Mouse (Mus musculus): ENCODE measurements around the gene Polr3b.

Gene Polr3b

GRCm38 (mm10) chr10:84702115-84702514 is 80.0 kb downstream of the Polr3b start:
- H3K4me1 ChIP-seq (replicated peaks; ENCODE audit: low read depth, low read length), result peaks cover 39% of the 10 kb centered on the region
- no peaks in the 10 kb centered on the region; the same call in 1 of the 2 replicates for H3K27me3 ChIP-seq (ENCODE audit: insufficient read depth, low read length)
- H3K9me3 ChIP-seq (ENCODE audit: low read length), result no peaks in the 10 kb centered on the region
- no peak overlapping the region for H3K4me3 ChIP-seq (replicated peaks; ENCODE audit: low read length)
- TF ChIP-seq POU5F1 (IDR thresholded peaks at IDR 0.05; ENCODE audit: borderline replicate concordance, low read length) (no peak), NANOG (IDR thresholded peaks at IDR 0.05; ENCODE audit: borderline replicate concordance, low read length) (no peak), CTCF (conservative IDR thresholded peaks at IDR 0.05; ENCODE audit: low read length) (no peak)
- H3K36me3 ChIP-seq (ENCODE audit: insufficient read depth, low read length), result peaks cover 86% of the 10 kb centered on the region

GRCm38 (mm10) chr10:84704594-84704993 is 82.5 kb downstream of the Polr3b start:
- Histone ChIP-seq H3K36me3 (ENCODE audit: insufficient read depth, low read length) (peaks cover 70% of the 10 kb centered on the region), H3K4me1 (replicated peaks; ENCODE audit: low read depth, low read length) (peaks cover 61% of the 10 kb centered on the region), H3K4me3 (replicated peaks; ENCODE audit: low read length) (no peak overlapping the region), H3K27me3 (ENCODE audit: insufficient read depth, low read length) (peaks cover 4% of the 10 kb centered on the region; the same call in 1 of the 2 replicates), H3K9me3 (ENCODE audit: low read length) (no peaks in the 10 kb centered on the region)
- TF ChIP-seq CTCF (conservative IDR thresholded peaks at IDR 0.05; ENCODE audit: low read length), result no peak
- no peak for TF ChIP-seq POU5F1 (IDR thresholded peaks at IDR 0.05; ENCODE audit: borderline replicate concordance, low read length)
- TF ChIP-seq NANOG (IDR thresholded peaks at IDR 0.05; ENCODE audit: borderline replicate concordance, low read length), result no peak

GRCm38 (mm10) chr10:84705234-84705633 is 83.1 kb downstream of the Polr3b start:
- TF ChIP-seq POU5F1 (IDR thresholded peaks at IDR 0.05; ENCODE audit: borderline replicate concordance, low read length) (no peak), NANOG (IDR thresholded peaks at IDR 0.05; ENCODE audit: borderline replicate concordance, low read length) (no peak), CTCF (conservative IDR thresholded peaks at IDR 0.05; ENCODE audit: low read length) (no peak)
- H3K4me1 ChIP-seq (replicated peaks; ENCODE audit: low read depth, low read length), result peaks cover 66% of the 10 kb centered on the region
- H3K4me3 ChIP-seq (replicated peaks; ENCODE audit: low read length), result no peak overlapping the region
- H3K36me3 ChIP-seq (ENCODE audit: insufficient read depth, low read length), result peaks cover 70% of the 10 kb centered on the region
- H3K9me3 ChIP-seq (ENCODE audit: low read length), result no peaks in the 10 kb centered on the region
- H3K27me3 ChIP-seq (ENCODE audit: insufficient read depth, low read length), result peaks cover 7% of the 10 kb centered on the region

- Histone ChIP-seq H3K9me3 (ENCODE audit: low read length) (no peaks in the 10 kb centered on the region), H3K36me3 (ENCODE audit: insufficient read depth, low read length) (peaks cover 64% of the 10 kb centered on the region), H3K4me1 (replicated peaks; ENCODE audit: low read depth, low read length) (peaks cover 67% of the 10 kb centered on the region), H3K27me3 (ENCODE audit: insufficient read depth, low read length) (peaks cover 7% of the 10 kb centered on the region), H3K4me3 (replicated peaks; ENCODE audit: low read length) (no peak overlapping the region)
- TF ChIP-seq NANOG (IDR thresholded peaks at IDR 0.05; ENCODE audit: borderline replicate concordance, low read length) (no peak), CTCF (conservative IDR thresholded peaks at IDR 0.05; ENCODE audit: low read length) (no peak), POU5F1 (IDR thresholded peaks at IDR 0.05; ENCODE audit: borderline replicate concordance, low read length) (no peak)
These were observed 84.5 kb downstream of the Polr3b start for GRCm38 (mm10) chr10:84706543-84706942.

- no peak overlapping the region for H3K4me3 ChIP-seq (replicated peaks; ENCODE audit: low read length)
- peaks cover 74% of the 10 kb centered on the region for H3K4me1 ChIP-seq (replicated peaks; ENCODE audit: low read depth, low read length)
- H3K36me3 ChIP-seq (ENCODE audit: insufficient read depth, low read length), result peaks cover 60% of the 10 kb centered on the region
- no peaks in the 10 kb centered on the region for H3K9me3 ChIP-seq (ENCODE audit: low read length)
- H3K27me3 ChIP-seq (ENCODE audit: insufficient read depth, low read length), result peaks cover 7% of the 10 kb centered on the region
- TF ChIP-seq POU5F1 (IDR thresholded peaks at IDR 0.05; ENCODE audit: borderline replicate concordance, low read length) (no peak), NANOG (IDR thresholded peaks at IDR 0.05; ENCODE audit: borderline replicate concordance, low read length) (no peak), CTCF (conservative IDR thresholded peaks at IDR 0.05; ENCODE audit: low read length) (no peak)
These were observed 85.1 kb downstream of the Polr3b start for GRCm38 (mm10) chr10:84707226-84707625.

- Histone ChIP-seq H3K27me3 (ENCODE audit: insufficient read depth, low read length) (peaks cover 7% of the 10 kb centered on the region), H3K36me3 (ENCODE audit: insufficient read depth, low read length) (peaks cover 64% of the 10 kb centered on the region), H3K4me1 (replicated peaks; ENCODE audit: low read depth, low read length) (peaks cover 81% of the 10 kb centered on the region), H3K9me3 (ENCODE audit: low read length) (no peaks in the 10 kb centered on the region), H3K4me3 (replicated peaks; ENCODE audit: low read length) (no peak overlapping the region)
- TF ChIP-seq POU5F1 (IDR thresholded peaks at IDR 0.05; ENCODE audit: borderline replicate concordance, low read length) (peak; percentile 38; the same call in 1 of the 2 replicates), CTCF (conservative IDR thresholded peaks at IDR 0.05; ENCODE audit: low read length) (no peak), NANOG (IDR thresholded peaks at IDR 0.05; ENCODE audit: borderline replicate concordance, low read length) (peak; percentile 99)
These were observed 85.8 kb downstream of the Polr3b start for GRCm38 (mm10) chr10:84707752-84708530.

- TF ChIP-seq POU5F1 (IDR thresholded peaks at IDR 0.05; ENCODE audit: borderline replicate concordance, low read length), result no peak
- TF ChIP-seq NANOG (IDR thresholded peaks at IDR 0.05; ENCODE audit: borderline replicate concordance, low read length), result no peak
- no peak for TF ChIP-seq CTCF (conservative IDR thresholded peaks at IDR 0.05; ENCODE audit: low read length)
- no peak overlapping the region for H3K4me3 ChIP-seq (replicated peaks; ENCODE audit: low read length)
- peaks cover 7% of the 10 kb centered on the region for H3K27me3 ChIP-seq (ENCODE audit: insufficient read depth, low read length)
- H3K4me1 ChIP-seq (replicated peaks; ENCODE audit: low read depth, low read length), result peaks cover 94% of the 10 kb centered on the region
- H3K36me3 ChIP-seq (ENCODE audit: insufficient read depth, low read length), result peaks cover 68% of the 10 kb centered on the region
- no peaks in the 10 kb centered on the region for H3K9me3 ChIP-seq (ENCODE audit: low read length)
These were observed 88.1 kb downstream of the Polr3b start for GRCm38 (mm10) chr10:84710192-84710591.

GRCm38 (mm10) chr10:84710827-84711226 is 88.7 kb downstream of the Polr3b start:
- H3K27me3 ChIP-seq (ENCODE audit: insufficient read depth, low read length), result peaks cover 7% of the 10 kb centered on the region
- H3K4me3 ChIP-seq (replicated peaks; ENCODE audit: low read length), result no peak overlapping the region
- no peaks in the 10 kb centered on the region for H3K9me3 ChIP-seq (ENCODE audit: low read length)
- peaks cover 88% of the 10 kb centered on the region for H3K4me1 ChIP-seq (replicated peaks; ENCODE audit: low read depth, low read length)
- peaks cover 68% of the 10 kb centered on the region for H3K36me3 ChIP-seq (ENCODE audit: insufficient read depth, low read length)
- no peak for TF ChIP-seq NANOG (IDR thresholded peaks at IDR 0.05; ENCODE audit: borderline replicate concordance, low read length)
- no peak for TF ChIP-seq POU5F1 (IDR thresholded peaks at IDR 0.05; ENCODE audit: borderline replicate concordance, low read length)
- TF ChIP-seq CTCF (conservative IDR thresholded peaks at IDR 0.05; ENCODE audit: low read length), result no peak
